Mouse (Mus musculus): ENCODE results near the gene Itga6.

GRCm38 (mm10) chr2:71905154-71905553, 159.7 kb downstream of the Itga6 start:
- TF ChIP-seq POLR2A (IDR thresholded peaks at IDR 0.05; ENCODE audit: borderline replicate concordance, low read depth, low read length) (no peak), CTCF (IDR thresholded peaks at IDR 0.05; ENCODE audit: low read depth, low read length) (no peak)
